Mouse (Mus musculus): Measurements from ENCODE around the gene Epha7.

Epha7 gene

DNA sequence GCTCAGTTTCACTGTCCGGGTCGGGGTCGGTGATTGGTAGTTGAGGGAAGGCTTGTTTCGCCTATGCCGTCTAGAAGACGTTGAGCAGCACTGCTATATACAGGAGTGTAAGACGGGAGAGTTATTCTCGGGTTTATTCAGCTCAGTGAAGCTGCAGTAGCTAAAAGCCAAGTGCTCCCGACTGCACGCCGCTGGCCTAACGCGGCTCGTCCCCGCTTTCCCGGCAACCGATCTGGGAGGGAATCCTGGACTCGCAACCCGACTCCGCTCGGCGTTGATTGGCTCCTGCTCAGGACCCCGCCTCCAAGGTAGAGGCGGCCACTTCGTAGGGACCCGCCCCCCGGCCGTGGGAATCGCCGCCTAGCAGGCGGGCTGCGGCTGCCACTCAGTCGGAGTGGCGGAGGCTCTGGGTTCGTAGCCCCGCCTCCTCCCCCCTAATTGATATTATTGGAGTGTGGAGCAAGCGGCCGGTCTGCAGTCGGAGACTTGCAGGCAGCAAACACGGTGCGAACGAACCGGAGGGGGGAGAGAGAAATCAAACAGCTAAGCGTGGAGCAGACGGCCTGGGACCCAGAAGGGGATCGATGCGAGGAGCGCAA is at the start of gene Epha7:
Gene Epha7, plus strand, starts transcription at position 441 of the 599 bp plus-strand sequence.
- DNase-seq (ENCODE audit: low spot score): peak; percentile 93

GRCm38 (mm10) chr4:28783961-28784360 is 29.0 kb upstream of the Epha7 start:
- DNase-seq (ENCODE audit: low spot score): no peak

DNA sequence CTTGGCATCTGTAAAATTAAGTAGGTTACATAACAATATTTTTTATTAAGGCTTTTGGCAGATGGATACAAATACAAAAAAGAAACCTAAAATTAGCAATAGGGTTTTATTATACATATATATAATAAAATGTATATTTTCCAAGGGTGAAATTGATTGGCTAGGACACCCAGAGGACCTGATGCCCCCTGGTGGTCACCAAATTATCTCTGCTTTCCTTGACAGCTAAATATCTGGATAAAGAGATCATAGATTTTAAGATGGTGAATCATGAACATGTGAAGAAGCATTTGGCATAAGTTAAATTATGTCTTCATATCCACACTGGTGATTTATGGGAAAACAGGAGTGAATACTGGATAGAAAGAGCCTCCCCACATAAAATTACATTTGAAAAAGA is 4.1 kb upstream of the Epha7 start:
- DNase-seq (ENCODE audit: low spot score): no peak

GRCm38 (mm10) chr4:28809703-28810102 is 3.2 kb upstream of the Epha7 start:
- no peak for DNase-seq (ENCODE audit: low spot score)

- peak; percentile 10 for DNase-seq (ENCODE audit: low spot score)
Observed at GRCm38 (mm10) chr4:28813551-28814475, 882 bp downstream of the Epha7 start.

DNA sequence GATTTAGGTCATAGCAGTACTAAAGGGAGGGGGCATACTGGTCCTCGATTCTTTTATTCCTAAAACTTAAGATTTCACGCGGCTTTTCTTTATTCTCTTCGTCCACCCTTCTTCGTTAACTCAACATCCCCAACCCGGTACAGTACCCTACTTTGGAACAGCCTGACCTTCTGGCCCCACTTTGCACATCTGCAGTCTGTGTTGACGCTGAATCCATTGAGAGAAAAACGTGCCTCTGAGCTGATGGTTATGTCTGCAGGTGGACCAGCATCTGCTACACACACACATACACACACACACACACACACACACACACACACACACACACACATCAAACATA is 1.5 kb downstream of the Epha7 start:
- DNase-seq (ENCODE audit: low spot score): no peak

DNA sequence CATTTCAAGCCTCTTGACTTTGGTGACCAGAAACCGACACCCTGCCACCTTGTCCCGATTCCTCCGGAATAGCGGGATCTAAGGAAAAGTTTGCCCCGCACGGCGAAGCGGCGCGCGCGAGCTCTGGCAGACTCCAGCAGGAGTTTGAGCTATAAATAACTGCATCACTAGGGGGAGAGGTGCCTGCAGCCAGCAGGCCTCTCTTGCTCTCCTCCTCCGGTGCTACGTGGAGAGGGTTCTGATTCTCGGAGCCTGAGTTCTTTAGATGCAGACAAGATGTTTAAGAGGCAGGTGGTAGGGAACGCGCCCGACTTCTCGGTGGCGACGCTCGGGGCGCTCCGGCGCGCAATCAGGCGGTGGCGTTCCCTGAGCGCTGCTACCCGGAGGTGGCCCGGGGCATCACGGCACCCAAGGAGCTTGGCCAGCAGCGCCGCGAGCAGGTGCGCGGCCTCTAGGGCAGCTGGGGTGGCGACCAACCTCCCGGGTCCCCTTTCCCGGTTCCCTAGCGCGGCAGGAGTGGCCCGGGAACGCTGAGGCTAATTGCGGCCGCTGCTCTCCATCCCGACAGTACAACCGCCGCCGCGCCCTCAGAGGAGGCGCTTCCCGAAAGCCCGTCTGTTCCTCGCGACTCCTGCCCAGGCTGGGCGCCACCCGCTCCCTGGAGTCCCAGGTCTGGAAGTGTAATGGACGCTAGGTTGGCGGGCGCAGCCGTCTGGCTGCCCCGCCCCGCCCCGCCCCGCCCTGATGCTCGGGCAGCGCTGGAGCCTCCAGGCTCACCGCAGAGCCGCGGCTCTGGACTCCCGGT is 2.1 kb downstream of the Epha7 start:
- DNase-seq (ENCODE audit: low spot score): peak; percentile 30

GRCm38 (mm10) chr4:28815621-28815920 is 2.6 kb downstream of the Epha7 start:
- DNase-seq (ENCODE audit: low spot score): no peak

GRCm38 (mm10) chr4:28823616-28824015 is 10.7 kb downstream of the Epha7 start:
- no peak for DNase-seq (ENCODE audit: low spot score)

GRCm38 (mm10) chr4:28824616-28825015 is 11.7 kb downstream of the Epha7 start:
- DNase-seq (ENCODE audit: low spot score): no peak

- no peak for DNase-seq (ENCODE audit: low spot score)
Observed at GRCm38 (mm10) chr4:28837669-28838068, 24.7 kb downstream of the Epha7 start.

DNA sequence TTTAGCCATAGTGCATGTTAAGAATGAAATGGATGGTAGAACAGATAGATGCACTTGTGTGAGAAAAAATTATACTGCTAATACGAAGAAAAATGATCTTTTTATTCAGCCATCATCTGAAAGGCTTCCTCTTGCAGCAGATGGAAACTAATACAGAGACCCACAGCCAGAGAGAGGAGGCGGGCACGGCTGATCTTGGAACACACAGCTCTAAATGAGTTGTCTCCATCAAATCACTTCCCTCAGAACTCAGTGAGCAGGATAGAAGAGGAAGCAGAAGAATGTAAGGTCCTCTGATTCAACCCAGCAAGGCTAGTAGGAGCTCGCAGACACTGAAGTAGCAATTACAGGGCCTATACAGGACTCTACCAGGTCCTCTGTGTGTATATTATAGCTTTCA is 33.4 kb downstream of the Epha7 start:
- no peak for DNase-seq (ENCODE audit: low spot score)

DNA sequence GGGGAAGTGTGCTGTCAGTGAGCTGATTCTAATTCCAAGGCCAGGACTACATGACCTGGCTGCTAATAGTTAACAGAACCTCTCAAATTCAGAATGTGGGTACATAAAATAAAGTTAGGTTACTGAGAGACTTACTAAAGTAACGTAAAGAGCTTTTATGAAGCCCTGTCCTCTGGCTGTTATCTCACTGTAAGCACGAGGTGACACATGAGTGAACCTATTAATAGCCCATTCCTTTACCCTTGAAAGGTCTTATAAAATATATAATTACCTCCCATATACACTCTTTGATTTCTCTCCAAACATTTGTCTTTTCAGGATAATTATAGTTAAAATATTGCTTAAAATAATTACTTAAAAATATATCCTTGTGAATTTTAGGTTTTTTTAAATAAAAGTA is 37.5 kb downstream of the Epha7 start:
- no peak for DNase-seq (ENCODE audit: low spot score)

DNA sequence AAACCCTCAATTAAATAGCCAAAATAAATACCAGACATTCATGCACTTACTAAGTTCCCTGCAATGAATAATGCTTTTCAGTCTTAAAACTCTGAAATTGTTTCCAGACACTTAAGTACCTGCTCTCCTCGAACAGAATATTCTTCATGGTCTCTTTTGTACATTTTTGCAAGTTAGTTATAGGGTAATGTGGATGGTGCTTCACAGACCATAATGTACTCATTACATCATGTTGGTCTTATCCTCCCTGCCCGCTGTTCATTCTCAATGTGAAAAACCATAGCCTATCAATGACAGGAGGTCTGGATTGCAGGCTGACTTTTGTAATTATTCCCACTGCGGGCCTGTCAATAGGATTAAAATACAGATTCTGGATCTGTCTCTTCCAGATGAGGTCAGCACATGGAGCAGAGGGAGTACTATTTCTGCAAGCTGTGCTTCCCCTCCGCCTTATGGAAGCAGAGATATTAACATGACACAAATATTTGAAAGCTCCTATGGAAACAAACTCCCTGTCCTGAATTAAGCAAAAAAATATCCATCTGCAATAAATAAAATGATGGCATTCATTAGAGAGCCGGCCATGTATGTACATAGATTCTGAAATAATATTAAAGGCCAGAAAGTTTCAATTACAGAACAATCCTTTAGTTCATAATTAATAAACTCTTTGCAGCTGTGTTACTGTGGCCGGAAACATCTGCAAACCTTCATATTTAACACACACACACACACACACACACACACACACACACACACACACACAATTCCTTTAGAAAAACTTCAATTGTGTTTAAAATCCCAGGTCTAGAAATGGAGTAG is 50.1 kb downstream of the Epha7 start:
- no peak for DNase-seq (ENCODE audit: low spot score)

- no peak for DNase-seq (ENCODE audit: low spot score)
Observed at GRCm38 (mm10) chr4:28866411-28866810, 53.5 kb downstream of the Epha7 start.

GRCm38 (mm10) chr4:28871615-28872014 is 58.7 kb downstream of the Epha7 start:
- DNase-seq (ENCODE audit: low spot score): no peak

GRCm38 (mm10) chr4:28881271-28882044 is 68.5 kb downstream of the Epha7 start:
- DNase-seq (ENCODE audit: low spot score): no peak

- no peak for DNase-seq (ENCODE audit: low spot score)
Observed at GRCm38 (mm10) chr4:28889630-28890029, 76.7 kb downstream of the Epha7 start.

DNA sequence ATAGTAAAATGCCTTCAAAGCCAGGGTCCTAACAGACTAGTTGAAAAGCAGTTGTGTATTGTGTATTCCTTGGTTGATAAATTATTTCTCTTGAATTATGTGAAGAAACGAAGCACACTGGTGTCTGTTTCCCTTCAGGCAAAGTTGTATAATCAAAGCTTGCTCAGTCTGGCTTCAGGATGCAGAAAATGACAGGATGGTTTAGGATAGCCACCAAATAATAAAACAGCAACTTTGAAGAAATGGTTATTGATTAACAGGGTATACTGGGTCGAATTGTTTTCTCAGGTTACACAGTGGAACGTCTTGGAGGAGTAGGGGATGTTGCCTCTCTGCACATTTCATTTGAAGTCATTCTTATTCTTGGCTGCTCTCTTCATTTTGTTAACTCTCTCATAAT is 77.2 kb downstream of the Epha7 start:
- DNase-seq (ENCODE audit: low spot score): no peak

GRCm38 (mm10) chr4:28895480-28895879 is 82.5 kb downstream of the Epha7 start:
- no peak for DNase-seq (ENCODE audit: low spot score)

DNA sequence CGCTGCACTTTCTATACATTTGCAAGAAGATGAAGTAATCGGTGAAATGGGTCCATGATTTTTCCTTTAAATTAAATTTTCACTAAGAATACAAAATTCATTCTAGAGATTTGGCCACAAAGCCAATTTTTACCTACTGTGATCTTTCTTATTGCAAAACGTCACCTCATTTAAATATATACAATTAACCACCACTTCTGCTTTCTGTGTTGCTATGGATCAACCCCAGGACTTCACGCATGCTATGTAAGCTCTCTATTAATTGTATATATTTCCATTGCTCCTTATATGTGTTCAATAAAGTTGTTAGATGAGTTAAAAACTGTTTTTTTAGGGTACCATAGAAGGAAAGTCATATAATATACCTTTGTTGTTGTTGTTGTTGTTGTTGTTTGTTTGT is 86.4 kb downstream of the Epha7 start:
- DNase-seq (ENCODE audit: low spot score): no peak

Measured in ovary, postnatal 14 days (tissue).